Mouse (Mus musculus) megakaryocyte, embryonic 14.5 days (primary cell): ENCODE results near the gene Abcc9.

Source experiments
- FLI1 ChIP-seq: IDR thresholded peaks from 2 replicates; pipeline ENCODE4 v1.6.1; 2012; ENCODE audit warnings: low read length, inconsistent platforms, mixed read lengths
- GATA1 ChIP-seq: IDR thresholded peaks from 3 replicates; pipeline ENCODE4 v1.6.1; 2012; ENCODE audit warnings: mixed read lengths, low read length, inconsistent platforms, borderline replicate concordance

GRCm38 (mm10) chr6:142748057-142748708 lies 46.1 kb upstream of the Abcc9 start:
- TF ChIP-seq FLI1 (no peak), GATA1 (no peak)
